Mouse (Mus musculus) layer of hippocampus, postnatal 25 days (tissue): Measurements from ENCODE around the gene Ldb3. TPM values are rescaled to one million over a fixed set of nuclear protein-coding genes. Genes with fewer than 3 reads are reported as not detected.

Experiments
- DNase-seq, 2 experiments: peaks; one replicate each; pipeline ENCODE4 v3.0.0; 2022; ENCODE audit warnings: mixed read lengths in 2 of 2, low spot score in 1 of 2; ENCODE audit errors: extremely low spot score in 1 of 2
- total RNA-seq, 2 experiments: library from RNA; stranded (reverse); gene quantifications; 2 replicates each; pipeline ENCODE4 v1.2.3; 2021

Ldb3 gene
- total RNA-seq, 2 experiments from 2014 or later: 3.8 to 4.5 TPM

DNA sequence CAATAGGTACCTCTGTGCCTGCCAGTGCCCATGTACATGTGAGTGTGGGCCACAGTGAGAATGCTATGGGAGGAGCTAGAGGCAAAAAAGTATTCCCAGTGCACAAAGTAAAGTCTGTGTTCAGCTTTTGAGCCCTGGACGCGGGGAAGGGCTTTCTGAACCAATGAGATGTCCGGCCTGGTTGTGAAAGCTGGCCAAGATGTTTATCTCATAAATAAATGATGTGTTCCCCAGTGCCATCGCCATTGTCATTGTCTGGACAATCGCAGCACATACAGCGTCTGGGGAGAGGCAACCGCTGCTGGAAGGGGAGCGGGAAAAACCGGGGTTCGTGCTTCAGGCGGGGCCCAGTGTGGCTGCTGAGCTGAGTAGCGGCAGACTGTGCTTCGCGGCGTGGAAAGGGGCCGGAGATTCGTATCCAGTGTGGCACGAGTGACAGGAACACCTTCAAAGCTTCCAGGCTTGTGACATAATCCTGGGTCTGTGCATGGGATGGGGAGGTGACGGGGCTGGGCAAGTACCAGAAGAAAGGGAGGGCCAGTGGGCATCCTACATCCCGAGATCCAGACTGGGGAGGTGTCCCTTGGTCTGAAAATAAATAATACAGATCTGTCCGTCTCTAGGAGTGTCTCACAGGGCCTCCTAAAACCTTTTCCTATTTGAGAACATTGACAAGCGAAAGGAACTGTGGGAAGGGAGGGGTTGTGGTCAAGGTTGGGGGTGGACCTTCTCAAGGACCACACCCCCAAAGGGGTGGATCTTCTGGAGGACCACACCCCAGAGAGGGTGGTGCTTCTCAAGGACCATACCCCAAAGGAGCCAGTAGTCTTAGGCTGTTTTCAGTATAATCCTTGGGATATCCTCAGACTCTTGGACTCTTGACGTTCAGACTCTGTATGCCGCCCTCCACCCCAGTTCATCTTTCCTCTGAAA lies 2.5 kb upstream of the Ldb3 start:
- no peak for DNase-seq

DNA sequence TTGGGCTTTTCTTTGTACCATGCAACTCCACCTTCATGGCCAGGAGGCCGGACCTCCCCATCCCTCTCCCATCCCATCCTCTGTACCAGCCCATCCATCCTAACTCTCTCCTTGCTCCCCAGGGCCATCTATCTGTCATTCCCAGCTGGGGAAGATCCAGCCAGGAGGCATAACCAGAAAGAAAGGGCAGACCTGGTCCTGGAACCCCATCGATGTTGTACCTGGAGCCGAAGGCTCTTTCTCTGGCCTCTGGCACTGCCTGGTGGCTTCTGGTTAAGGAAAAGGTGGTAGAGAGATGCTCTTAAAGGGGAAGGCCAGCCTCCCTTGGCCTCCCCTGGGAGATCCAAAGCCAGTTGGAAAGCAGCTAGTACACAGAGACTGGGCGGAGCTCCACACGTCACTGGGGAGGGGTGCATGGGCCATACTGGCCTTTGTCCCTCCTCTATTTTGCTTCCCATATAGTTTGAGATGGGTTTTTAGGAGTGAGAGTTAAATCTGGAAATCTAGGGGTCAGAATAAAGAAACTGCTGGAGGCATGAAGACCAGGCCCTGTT lies 1.6 kb upstream of the Ldb3 start:
- no peak for DNase-seq

DNA sequence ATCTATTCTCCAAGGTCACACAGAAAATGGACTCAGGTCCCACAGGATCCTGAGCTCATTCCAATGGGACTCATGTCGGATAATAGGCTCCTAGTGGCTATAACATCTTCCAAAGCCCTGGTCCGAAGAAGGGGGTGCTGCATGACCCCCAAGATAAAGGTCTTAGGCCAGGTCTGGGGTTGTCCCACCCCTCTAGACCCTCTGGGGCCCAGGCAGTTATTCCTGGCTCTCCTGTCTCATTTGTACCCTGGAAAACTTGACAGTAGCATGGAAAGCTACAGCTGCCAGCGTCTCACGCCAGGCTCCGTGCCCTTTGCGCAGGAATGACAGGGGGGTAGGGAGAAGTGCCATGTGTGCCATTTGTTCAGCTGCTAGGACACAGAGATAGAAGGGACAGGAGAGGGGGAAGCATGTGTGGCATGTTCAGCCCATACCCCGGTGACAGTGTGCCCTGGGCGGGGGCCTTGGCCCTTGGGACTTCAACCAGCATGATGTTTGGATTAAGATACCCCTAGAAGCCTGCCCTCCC lies 767 bp upstream of the Ldb3 start:
- no peak for DNase-seq

DNA sequence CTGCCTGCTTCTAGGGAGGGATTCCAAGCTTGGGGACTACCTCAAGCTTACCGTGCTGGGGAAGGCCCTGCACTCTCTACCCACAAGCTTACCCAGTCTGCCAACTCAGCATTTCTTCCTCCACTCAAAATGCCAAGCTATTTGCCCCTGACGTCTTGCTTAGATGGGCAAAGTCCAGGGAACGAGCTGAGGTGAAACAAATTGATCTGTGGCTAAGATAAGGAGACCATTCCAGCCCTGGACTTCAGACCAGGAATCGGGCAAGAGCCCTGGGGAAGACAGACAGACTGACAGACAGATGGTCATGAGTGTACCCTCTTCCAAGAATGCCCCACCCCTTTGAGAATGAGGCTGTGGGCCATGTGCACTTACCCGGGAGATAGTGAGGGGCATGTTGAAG lies 477 bp downstream of the Ldb3 start:
- DNase-seq: no peak

DNA sequence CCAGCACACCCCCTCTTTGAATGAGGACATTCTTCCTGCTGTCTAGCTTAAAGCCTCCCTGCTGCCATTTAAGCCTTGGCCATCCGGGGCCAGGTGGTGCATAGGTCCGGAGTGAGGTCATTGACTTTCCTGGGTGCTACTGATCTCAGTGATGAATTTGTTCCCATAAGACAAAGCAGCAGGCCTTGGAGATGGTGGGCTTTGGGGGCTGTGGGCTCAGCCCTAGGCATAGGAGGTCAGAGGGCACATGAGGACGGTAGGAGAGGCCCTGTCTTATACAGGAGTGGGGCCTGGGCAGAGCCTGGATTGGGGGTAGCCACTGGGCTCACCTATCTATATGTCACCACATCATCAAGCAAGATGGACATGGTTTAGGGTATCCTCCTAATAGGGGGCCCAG lies 1.6 kb downstream of the Ldb3 start:
- no peak for DNase-seq

DNA sequence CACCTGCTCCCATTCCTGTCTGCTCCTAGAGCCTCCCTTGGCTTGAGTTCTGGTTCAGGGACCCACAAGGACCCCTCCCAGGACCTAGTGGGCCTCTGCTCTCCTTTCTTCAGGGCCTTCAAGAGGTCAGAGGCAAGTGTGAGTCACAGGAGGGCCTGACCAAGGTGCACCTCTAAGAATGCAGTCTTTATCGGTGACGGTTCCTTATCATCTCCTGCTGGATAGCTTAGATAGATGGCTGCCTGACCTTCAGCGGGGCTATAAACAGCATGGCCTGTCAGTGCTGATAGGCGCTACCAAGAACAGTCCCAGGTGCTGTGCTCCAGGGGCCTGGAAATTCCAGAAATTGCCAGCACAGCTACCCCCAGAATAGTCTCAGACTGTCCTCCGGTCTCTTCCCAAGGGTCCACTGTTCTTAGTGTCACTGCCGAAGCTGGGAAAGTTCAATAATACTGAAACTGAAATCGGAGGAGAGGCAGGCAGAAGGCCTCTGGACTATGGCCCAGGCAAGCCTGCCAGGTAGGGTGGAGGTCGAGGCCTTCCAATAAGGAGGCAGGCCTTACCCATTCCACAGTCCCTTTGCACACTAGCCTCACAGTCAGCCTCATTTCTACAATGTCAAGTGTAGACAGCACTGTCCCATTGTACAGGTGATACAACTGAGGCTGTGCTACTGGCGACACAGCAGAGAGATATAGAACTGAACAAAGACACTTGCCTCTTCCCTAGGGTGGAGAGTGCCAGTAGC lies 3.0 kb downstream of the Ldb3 start:
- no peak for DNase-seq

DNA sequence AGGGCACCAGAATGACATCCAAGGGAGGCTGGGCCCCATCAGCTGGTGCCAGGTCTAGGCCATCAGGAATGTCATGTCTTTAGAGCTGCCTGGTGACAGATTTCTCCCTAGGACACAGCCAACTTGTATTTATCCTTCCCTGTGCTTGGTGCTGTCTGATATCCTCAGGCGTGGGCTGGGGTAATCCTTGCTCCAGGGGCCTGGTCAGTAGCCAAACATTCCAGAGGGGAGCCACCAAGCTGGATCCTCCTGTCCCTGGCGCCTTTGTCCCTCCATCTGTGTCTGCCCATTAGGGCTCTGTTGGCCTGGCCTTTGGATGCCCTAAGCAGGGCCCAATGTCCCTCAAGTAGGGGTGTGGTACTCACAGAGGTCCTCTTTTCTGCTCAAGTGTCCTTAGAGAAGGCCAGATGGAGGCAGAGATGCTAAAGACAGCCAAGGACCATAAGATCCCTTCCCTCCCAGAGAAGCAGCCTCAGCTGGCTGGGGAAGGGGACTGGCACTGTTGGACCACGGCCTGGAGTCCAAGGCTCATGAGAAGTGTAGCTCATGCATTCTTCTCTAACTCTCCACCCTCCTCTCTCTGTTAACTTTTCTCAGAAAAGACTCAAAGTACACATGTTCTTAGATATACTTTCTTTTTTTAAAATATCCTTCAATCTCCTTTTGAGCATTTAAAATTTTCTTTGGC lies 5.6 kb downstream of the Ldb3 start:
- no peak for DNase-seq

DNA sequence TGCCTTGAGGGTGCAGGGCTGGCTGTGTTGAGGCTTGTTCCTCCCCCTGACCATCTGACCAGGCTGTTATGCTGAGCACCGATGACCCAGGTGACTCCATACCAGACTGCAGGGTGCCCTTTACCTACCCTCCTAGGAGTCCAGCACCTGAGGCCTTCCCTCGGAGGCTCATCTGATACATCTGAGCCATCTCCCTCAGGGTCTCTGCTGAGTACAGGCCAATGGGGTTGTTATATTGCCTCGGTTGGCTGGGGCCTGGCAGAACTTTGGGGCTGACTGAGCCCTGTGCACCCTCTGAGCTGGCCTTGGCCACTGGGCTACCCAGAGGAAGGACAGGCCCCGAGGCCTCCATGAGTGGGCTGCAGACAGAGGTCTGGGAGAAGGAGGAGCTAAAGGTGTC lies 11.6 kb downstream of the Ldb3 start:
- DNase-seq: no peak

DNA sequence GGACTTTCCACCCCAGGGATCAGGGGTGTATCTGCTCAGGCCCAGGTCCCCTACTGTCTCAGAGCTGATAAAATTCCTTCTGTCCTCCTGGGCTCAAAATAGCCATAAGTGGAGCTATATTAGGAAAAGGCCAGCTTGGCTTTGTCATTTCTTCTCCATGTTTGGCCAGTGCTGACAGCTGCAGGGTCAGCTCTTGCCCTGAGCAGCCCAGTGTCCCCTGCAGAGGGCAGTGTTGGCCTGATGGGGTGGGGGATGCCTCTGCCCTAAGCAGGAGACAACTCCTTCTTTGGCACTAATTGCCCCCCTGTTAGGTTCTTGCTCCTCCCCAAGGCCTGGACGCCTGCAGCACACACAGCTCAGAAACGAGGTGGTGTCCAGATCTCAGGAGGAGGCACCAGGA lies 14.4 kb downstream of the Ldb3 start:
- DNase-seq: no peak

DNA sequence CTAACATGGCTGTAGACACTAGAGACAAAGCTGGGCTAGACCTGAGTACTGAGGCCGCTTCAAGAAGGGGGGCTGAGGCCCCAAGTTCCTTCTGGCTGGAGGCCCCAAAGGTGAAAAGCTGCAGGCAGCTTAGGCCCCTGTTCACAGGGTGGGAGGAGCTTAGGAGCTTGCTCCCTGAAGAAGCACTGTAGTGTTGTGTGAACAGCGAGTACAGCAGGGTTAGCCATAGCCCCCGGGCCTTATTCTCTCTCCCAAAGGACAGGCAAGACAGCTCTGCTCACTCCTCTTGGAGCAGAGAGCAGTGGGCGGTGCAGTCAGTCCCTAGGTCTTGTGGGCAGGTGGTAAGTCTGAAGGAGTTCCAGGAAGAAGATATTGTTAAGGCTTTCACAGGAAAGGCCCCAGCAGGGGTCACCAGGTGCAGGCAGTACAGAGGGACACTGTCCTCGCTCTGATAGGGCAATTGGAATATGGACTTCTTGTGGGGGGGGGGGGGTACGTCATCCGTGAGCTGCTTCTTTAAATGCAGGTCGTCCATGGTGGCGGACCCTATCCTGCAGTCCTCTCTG lies 15.1 kb downstream of the Ldb3 start:
- no peak for DNase-seq

DNA sequence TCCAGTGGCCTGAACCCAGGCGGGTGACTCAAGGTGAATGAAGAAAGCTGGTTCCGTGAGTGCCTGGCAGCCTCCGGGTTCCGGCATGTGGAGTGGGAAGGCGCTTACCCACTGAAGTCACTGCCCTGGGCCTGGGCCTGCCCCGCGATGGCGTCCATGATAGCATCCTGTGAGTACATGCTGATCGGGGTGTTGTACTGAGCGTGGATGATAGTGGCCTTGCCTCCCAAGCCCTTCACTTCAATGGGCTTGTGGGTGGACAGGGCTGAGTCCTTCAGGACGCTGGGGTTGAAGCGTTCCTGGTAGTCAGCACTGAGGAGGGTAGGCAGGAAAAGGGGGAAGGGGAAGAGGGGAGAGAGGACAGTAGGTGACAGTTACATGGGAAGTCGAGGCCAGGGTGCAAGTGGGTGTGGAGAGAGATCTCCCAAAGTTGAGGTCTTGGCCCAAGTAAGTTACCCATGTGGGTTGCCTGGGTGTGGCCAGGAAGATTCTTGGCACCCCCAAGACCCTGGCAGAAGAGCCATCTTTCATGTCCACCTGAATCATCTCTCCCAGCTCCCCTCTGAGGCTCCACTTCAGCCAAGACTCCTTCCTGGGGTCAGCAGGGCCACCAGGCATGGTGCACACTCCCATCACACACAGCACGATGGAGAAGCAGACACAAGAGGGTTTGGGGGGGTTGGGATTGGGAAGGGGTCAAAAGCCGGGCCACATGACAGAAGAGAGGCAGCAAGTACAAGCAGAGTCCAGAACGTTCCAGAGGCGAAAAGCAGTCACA lies 16.7 kb downstream of the Ldb3 start:
- no peak for DNase-seq

DNA sequence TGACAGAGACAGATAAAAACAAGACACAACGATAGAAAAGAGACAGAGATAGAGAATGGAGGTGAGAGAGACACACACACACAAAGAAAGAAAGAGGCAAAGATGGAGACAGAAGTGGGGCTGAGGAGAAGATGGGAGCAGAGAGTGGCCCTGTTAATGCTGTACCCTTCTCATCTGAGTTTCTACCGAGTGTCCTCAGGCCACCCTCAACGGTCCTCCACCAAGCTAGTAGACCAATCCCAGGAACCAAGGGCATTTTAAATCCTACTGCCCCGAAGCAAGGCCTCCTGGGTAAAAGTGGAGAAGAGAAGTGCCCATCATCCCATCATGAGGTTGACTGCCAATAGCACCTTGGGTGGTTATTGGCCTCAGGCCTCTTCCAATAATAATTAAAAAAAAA lies 17.6 kb downstream of the Ldb3 start:
- no peak for DNase-seq

DNA sequence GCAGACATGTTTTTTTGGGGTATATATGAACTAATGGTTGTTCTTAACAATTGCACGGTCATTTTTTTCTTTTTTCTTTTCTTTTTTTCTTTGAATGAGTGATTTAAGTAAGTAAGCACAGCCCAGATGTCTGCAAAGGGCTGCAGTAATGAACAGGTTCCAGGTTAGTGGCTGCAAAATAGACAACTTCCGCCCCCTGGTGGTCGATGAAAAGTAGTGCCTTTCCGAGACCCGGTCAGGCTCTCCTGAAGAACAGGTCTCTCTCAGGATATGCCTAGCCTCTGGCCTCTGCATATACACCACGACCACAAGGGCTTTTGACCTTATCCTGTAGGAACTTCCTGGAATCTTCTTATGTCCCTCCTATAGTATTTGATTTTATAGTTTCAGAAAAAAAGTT lies 18.2 kb downstream of the Ldb3 start:
- peak; percentile 73 to 94 for DNase-seq

DNA sequence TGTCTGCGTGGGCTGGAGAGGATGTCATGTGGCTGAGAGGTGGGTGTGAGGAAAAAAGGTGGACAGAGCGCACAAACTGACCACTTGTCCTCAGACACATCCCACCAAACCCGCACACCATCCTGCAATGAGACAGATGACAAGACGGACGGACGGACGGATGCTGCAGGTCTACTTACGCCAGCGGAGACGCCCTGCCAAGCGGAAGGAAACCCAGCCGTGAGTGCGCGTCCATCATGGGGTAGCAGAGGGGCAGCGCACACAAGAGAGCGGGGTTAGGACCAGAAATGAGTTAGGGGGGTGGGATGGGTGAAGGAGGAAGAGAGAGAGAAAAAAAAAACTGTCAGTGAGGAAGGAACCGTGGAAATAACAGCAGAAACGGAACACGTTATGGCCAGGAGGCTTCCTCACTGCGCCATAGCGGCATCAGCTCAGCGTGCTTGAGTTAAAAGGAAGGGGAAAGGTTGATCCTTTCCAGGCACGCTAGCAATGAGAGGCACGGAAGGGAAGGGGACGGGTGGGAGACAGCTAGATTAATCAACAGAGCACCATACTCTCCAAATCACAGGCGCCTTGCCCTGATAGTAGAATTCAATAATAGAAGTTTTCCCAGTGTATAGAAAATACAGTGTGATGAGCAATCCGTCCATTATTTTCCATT lies 18.8 kb downstream of the Ldb3 start:
- no peak for DNase-seq

DNA sequence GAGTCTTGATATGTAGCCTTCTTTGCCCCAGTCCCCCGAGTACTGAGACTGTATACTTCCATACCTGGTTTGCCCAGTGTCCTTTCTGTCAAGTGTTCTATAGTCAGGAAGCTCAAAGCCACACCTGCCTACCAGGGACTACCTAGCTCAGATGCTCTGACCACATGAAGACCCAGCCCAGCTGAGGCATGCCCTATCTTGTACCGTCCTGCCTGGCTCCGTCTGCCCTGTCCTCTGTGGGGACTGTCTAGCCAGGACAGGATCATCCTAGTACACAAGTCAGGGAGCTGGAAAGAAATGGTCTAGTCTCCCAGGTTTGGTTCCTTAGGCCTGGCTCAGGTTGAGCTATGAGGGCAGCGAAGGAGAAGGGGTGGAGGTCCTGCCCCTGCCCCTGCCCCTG lies 19.9 kb downstream of the Ldb3 start:
- no peak for DNase-seq

DNA sequence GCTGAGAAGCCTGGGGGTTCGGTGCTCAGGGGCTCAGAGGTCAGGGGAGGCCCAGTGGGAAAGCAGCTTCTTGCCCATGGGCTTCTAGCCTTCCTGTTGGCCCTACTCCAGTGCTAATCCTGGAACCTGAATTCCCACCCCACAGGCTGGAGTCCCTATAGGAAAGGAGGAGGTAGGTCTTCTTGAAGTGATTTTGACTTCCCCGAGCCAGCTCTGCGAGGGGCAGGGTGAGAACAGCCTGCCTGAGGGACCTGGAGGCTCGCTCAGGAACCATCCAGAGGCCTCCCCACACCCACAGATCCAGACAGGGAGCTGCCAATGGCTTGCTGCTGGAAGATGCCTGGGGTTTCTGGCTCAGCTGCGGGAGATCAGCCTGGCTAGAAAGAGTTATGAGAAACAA lies 20.8 kb downstream of the Ldb3 start:
- no peak for DNase-seq

DNA sequence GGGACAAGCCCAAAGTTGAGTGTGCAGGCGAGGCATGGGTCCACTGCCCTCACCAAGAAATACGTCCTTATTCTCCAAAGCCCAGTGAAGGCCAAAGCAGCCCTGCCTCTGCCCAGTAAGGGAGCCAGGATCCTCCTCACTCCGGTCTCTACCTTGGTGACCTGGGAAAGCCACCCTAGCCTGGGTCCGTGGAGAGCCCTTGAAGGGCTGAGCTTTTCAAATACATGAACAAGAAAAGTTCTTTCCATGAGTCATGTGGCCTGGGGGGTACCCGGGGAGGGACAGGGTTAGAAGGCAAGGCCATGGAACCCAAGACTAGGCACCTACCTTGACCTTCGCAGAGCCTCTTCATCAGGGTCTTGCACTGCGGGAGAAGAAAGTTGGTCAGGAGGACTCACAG lies 22.0 kb downstream of the Ldb3 start:
- DNase-seq: no peak

DNA sequence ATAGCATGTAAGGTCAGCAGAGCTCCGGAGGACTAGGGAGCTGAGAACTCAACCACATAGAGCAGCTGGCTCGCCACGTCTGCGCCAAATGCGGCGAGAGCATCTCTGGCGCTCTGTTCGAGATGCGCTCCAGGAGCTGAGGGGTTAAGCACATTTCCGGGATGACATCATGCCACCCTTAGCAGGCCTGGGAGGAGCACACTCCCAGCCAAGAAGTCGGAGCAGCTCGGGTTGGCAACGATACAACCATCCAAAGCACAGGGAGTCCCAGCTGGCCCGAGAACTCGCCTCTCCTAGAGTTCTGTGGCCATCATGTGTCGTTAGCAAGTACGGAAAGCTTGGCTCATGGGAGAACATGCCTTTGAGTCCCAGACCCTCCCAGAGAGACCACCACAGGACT lies 22.8 kb downstream of the Ldb3 start:
- DNase-seq: no peak

DNA sequence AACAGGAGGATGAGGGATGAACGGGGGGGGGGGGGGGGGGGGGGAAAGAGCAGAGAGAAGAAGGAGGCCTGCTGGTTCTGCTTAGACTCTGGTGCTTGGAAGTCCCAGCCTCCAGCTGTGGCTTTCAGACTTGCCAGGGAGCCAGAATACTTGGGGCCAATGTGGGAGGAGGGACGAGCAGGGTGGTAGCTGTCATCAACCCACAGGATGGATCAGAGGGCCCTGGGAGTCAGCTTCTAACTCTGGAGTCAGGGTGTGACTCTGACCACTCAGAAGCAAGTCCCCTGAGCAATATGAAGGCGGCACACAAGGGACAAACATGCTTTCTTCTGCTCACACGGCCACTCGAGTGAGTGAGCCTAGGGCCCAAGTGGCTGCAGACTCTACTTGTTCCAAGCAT lies 23.8 kb downstream of the Ldb3 start:
- DNase-seq: no peak
